Mouse (Mus musculus): ENCODE data around the gene Clasp1.

- TF ChIP-seq POLR2A (IDR thresholded peaks at IDR 0.05; ENCODE audit: extremely low read depth, insufficient read depth, low read length) (no peak), CTCF (IDR thresholded peaks at IDR 0.05; ENCODE audit: extremely low read depth, insufficient read depth, low read length) (no peak)
Measured at GRCm38 (mm10) chr1:118595395-118595794, 206.5 kb downstream of the Clasp1 start.

Measured in cortical plate, adult 2 months (tissue).